Mouse (Mus musculus): Measurements from ENCODE around the gene Rbm44.

The Rbm44 gene

GRCm38 (mm10) chr1:91209785-91210184 is 64.9 kb downstream of the Rbm44 start:
- DNase-seq (ENCODE audit: low read depth): no peak

DNA sequence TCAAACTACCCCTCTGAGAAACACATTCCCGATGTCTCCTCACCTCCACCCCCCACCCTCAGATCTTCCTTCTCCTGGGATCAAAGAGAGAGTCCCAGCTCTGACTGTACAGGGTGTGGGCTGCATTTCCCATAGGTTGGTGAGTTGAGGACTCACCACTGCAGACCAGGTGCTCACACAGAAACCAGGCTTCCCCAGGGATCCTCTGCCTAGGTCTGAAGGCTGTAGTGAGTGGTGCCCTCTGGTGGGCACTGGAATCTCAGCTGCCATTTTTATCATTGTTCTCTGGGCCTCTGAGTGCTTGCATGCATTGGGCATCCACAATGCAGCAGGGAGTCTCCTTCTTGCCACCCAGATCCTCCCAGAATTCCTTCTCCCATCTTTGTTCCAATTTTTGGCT is 66.2 kb downstream of the Rbm44 start:
- peak; percentile 60 for DNase-seq (ENCODE audit: low read depth)

GRCm38 (mm10) chr1:91211591-91212008 is 66.7 kb downstream of the Rbm44 start:
- no peak for DNase-seq (ENCODE audit: low read depth)

GRCm38 (mm10) chr1:91215264-91215663 is 70.4 kb downstream of the Rbm44 start:
- no peak for DNase-seq (ENCODE audit: low read depth)

DNA sequence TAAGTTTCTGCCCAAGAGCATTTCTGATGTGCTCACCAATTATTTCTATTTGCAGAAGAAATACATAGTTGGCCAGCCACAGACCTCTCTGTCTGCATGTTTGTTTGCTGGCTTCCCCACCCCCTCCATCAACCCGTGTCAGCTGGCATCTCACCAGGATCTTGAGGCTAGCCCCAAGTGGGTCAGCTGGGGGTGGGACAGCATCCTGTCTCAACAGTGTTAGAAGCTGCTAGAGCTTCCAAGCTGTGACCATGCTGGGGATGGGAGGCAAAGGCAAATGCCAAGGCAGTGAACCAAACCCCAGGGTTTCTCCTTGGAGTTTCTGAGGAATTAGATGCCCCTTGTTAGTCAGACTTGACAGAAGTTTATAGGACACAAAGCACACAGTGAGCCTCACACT is 71.1 kb downstream of the Rbm44 start:
- no peak for DNase-seq (ENCODE audit: low read depth)

DNA sequence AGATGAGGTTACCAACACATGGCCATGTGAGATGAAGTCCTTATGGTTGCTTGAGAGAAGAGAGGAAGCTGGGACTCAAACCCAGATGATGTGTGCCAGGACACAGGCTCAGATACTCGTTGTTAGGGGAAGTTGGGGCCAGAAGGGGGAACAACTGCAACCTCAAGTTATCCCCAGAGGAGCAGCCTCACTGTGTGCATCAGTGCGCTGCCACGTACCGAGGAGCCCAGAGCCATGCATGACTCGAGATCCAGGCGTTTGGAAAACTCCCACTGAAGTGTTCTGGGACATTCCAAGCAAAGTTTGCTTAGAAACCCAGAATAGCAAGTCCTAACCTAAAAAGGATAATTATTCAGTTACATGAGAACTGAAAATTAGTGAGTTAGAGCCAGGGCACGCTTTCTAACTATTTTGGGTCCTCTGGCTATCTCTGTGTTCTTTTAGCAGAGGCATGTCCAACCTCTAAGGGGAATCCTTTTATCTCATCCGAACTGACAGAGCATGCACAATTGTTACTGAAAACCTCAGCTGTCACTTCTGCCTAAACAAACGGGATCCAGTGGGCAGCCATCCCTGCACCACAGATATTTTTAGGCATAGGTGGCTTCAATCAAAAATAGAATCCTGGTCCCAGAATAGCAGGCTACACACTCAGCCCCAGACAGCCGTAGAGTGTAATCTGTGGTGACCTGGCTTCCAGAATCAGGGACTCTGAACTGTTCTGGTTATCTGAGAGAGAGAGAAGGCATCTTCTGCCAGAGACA is 71.8 kb downstream of the Rbm44 start:
- DNase-seq (ENCODE audit: low read depth): peak; percentile 54

- DNase-seq (ENCODE audit: low read depth): no peak
These were observed 74.9 kb downstream of the Rbm44 start for GRCm38 (mm10) chr1:91219641-91220321.

DNA sequence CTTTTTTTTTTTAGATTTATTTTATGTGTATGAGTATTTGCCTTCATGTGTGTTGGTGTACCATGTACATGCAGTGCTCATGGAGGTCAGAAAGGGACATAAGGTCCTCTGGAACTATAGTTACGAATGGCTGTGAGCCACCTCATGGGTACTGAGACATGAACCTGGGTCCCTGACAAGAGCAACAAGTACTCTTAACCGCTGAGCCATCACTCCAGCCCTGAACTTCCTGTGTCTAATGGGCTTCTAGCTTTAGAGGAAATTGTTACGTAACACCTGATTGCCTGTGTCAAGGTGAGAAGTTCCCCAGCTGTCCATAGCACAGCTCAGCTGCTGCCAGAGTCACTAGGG is 75.4 kb downstream of the Rbm44 start:
- no peak for DNase-seq (ENCODE audit: low read depth)
